Mouse (Mus musculus) gonadal fat pad, adult 2 months (tissue): Measurements from ENCODE around the gene Dennd2a. TPM values are rescaled to one million over a fixed set of nuclear protein-coding genes. Genes with fewer than 3 reads are reported as not detected.

Source experiments
- DNase-seq: peaks from one replicate; pipeline ENCODE4 v3.0.0-alpha.2; 2012; ENCODE audit warnings: low read depth
- polyA plus RNA-seq: library from polyadenylated mRNA; depleted of rRNA; stranded (reverse); fragments of >200 nt; gene quantifications from 2 replicates; pipeline ENCODE4 v1.2.3, GENCODE M21; 2012

The Dennd2a gene
- polyA plus RNA-seq, 1 experiment: 12.0 TPM

GRCm38 (mm10) chr6:39556900-39557659 lies 587 bp downstream of the Dennd2a start:
- no peak for DNase-seq

- no peak for DNase-seq
Measured at GRCm38 (mm10) chr6:39555648-39555945, 2.1 kb downstream of the Dennd2a start.

- DNase-seq: no peak
Measured at GRCm38 (mm10) chr6:39554888-39555647, 2.6 kb downstream of the Dennd2a start.

GRCm38 (mm10) chr6:39551981-39552636 lies 5.6 kb downstream of the Dennd2a start:
- no peak for DNase-seq

GRCm38 (mm10) chr6:39548030-39548429 lies 9.6 kb downstream of the Dennd2a start:
- no peak for DNase-seq

GRCm38 (mm10) chr6:39545474-39545873 lies 12.2 kb downstream of the Dennd2a start:
- DNase-seq: no peak

GRCm38 (mm10) chr6:39543769-39544420 lies 13.8 kb downstream of the Dennd2a start:
- DNase-seq: no peak

- no peak for DNase-seq
Measured at GRCm38 (mm10) chr6:39542631-39543597, 14.8 kb downstream of the Dennd2a start.

- no peak for DNase-seq
Measured at GRCm38 (mm10) chr6:39540563-39540962, 17.1 kb downstream of the Dennd2a start.

- DNase-seq: no peak
Measured at GRCm38 (mm10) chr6:39539679-39540155, 17.9 kb downstream of the Dennd2a start.

GRCm38 (mm10) chr6:39538227-39538626 lies 19.4 kb downstream of the Dennd2a start:
- no peak for DNase-seq

GRCm38 (mm10) chr6:39537276-39537675 lies 20.4 kb downstream of the Dennd2a start:
- DNase-seq: no peak

- DNase-seq: no peak
Measured at GRCm38 (mm10) chr6:39536621-39537020, 21.0 kb downstream of the Dennd2a start.

- DNase-seq: no peak
Measured at GRCm38 (mm10) chr6:39534944-39535343, 22.7 kb downstream of the Dennd2a start.

GRCm38 (mm10) chr6:39528671-39529535 lies 28.8 kb downstream of the Dennd2a start:
- DNase-seq: no peak

- DNase-seq: no peak
Measured at GRCm38 (mm10) chr6:39527811-39528210, 29.9 kb downstream of the Dennd2a start.

GRCm38 (mm10) chr6:39527337-39527784 lies 30.3 kb downstream of the Dennd2a start:
- no peak for DNase-seq

- no peak for DNase-seq
Measured at GRCm38 (mm10) chr6:39526797-39527196, 30.9 kb downstream of the Dennd2a start.

GRCm38 (mm10) chr6:39523161-39523560 lies 34.5 kb downstream of the Dennd2a start:
- DNase-seq: no peak

- DNase-seq: no peak
Measured at GRCm38 (mm10) chr6:39522425-39522824, 35.2 kb downstream of the Dennd2a start.
